In the genomic region with DNA sequence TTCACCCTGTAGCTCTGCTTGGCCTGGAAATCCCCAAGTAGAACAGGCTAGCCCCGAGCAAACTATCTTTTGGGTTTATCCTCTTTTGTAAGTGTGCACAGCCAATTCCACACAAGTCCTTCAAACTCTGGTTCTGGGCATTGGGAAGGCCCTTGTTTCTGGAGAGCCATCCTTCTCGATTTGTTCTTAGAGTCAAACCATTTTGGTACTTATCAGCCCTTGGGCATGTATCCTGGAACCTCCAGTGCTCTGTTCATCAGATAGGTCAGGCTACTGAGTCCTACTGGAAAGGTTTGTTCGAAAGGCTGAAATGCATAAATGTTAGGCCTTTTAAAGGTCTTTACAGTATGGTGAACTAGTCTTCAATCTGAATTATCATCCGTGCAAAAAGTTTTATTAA, we compare ENCODE assay signal across 8 mouse cellular contexts. TPM values are rescaled to one million over a fixed set of nuclear protein-coding genes. Genes with fewer than 3 reads are reported as not detected.
A peak's percentile ranks its signal among the peaks of the same experiment; 100 is the strongest.
DNase-seq lines count a peak whose midpoint lies in the region; ATAC-seq lines count a peak whose summit lies in the region.

No protein-coding gene starts in this region.

- intact Hi-C loops in left cerebral cortex, postnatal 14 days (cut with DNase I): no loop called here

- no peak for ATAC-seq in lung, embryonic 15.5 days (ENCODE audit: borderline replicate concordance, extremely low read depth, low FRiP score, low TSS enrichment)
- ATAC-seq in embryonic facial prominence, embryonic 14.5 days (ENCODE audit: low read depth): no peak
- no peak for ATAC-seq in intestine, embryonic 14.5 days (replicated peaks; ENCODE audit: low FRiP score, low TSS enrichment, low read depth)
- no peak for ATAC-seq in neural tube, embryonic 12.5 days (ENCODE audit: low FRiP score, low read depth)

- WGBS in lung, embryonic 15.5 days: 44% methylated on average over 4 of the region's 4 CpGs
- WGBS in embryonic facial prominence, embryonic 14.5 days: 43% methylated on average over 4 of the region's 4 CpGs
- 50% methylated on average over 4 of the region's 4 CpGs for WGBS in intestine, embryonic 14.5 days
- WGBS in neural tube, embryonic 12.5 days: 56% methylated on average over 4 of the region's 4 CpGs

- no peak for DNase-seq in lung, adult 18-20 months
- DNase-seq in embryonic facial prominence, embryonic 14.5 days (ENCODE audit: low spot score): no peak
- peak; percentile 57 for DNase-seq in intestine, embryonic 14.5 days (ENCODE audit: low spot score)
- DNase-seq in left cerebral cortex, postnatal 14 days (ENCODE audit: low spot score in 2 of 2): no peak
- no peak for DNase-seq in cerebellum, adult 8-10 months
- no peak for DNase-seq in adrenal gland, adult 18-20 months (ENCODE audit: low spot score in 2 of 2)

- peak overlapping the region; percentile 71 for H3K4me2 ChIP-seq in lung, embryonic 15.5 days
- H3K4me2 ChIP-seq in embryonic facial prominence, embryonic 14.5 days (ENCODE audit: low read depth, low read length): peak overlapping the region; percentile 68
- H3K4me2 ChIP-seq in intestine, embryonic 14.5 days (ENCODE audit: low read length): peak overlapping the region; percentile 73
- peak overlapping the region; percentile 88 for H3K4me2 ChIP-seq in neural tube, embryonic 12.5 days (replicated peaks)

- peaks cover 16% of the 10 kb centered on the region for H3K4me1 ChIP-seq in lung, embryonic 15.5 days
- 0 out of 2 replicates have a peak, but pooled peaks cover 6% of the 10 kb centered on the region for H3K4me1 ChIP-seq in embryonic facial prominence, embryonic 14.5 days (ENCODE audit: control insufficient read depth, insufficient read depth, low read length)
- peaks cover 8% of the 10 kb centered on the region for H3K4me1 ChIP-seq in intestine, embryonic 14.5 days (replicated peaks; ENCODE audit: control insufficient read depth, insufficient read depth, low read length)
- H3K4me1 ChIP-seq in neural tube, embryonic 12.5 days: peaks cover 11% of the 10 kb centered on the region

- peak overlapping the region; percentile 87 for H3K4me3 ChIP-seq in lung, embryonic 15.5 days
- H3K4me3 ChIP-seq in embryonic facial prominence, embryonic 14.5 days (ENCODE audit: low read depth, low read length): peak overlapping the region; percentile 96
- H3K4me3 ChIP-seq in intestine, embryonic 14.5 days (ENCODE audit: low read depth, low read length): peak overlapping the region; percentile 90
- H3K4me3 ChIP-seq in neural tube, embryonic 12.5 days: peak overlapping the region; percentile 99; the same call in 1 of the 2 replicates

- H3K27ac ChIP-seq in lung, embryonic 15.5 days: peak overlapping the region; percentile 92; the same call in 1 of the 2 replicates
- peak overlapping the region; percentile 88 for H3K27ac ChIP-seq in embryonic facial prominence, embryonic 14.5 days (replicated peaks; ENCODE audit: low read depth, low read length)
- H3K27ac ChIP-seq in intestine, embryonic 14.5 days (ENCODE audit: low read depth): no peak overlapping the region
- H3K27ac ChIP-seq in neural tube, embryonic 12.5 days: no peak overlapping the region

- peaks cover 6% of the 10 kb centered on the region; the same call in 1 of the 2 replicates for H3K36me3 ChIP-seq in lung, embryonic 15.5 days
- H3K36me3 ChIP-seq in embryonic facial prominence, embryonic 14.5 days (ENCODE audit: control insufficient read depth, insufficient read depth, low read length): no peaks in the 10 kb centered on the region; the same call in 1 of the 2 replicates
- no peaks in the 10 kb centered on the region; the same call in 1 of the 2 replicates for H3K36me3 ChIP-seq in intestine, embryonic 14.5 days (ENCODE audit: control insufficient read depth, insufficient read depth, low read length)
- no peaks in the 10 kb centered on the region for H3K36me3 ChIP-seq in neural tube, embryonic 12.5 days

- no peaks in the 10 kb centered on the region for H3K27me3 ChIP-seq in lung, embryonic 15.5 days
- no peaks in the 10 kb centered on the region for H3K27me3 ChIP-seq in embryonic facial prominence, embryonic 14.5 days (replicated peaks; ENCODE audit: control insufficient read depth, insufficient read depth, low read length)
- no peaks in the 10 kb centered on the region for H3K27me3 ChIP-seq in intestine, embryonic 14.5 days (replicated peaks; ENCODE audit: control insufficient read depth, insufficient read depth, low read length)
- 0 out of 2 replicates have a peak, but pooled peaks cover 7% of the 10 kb centered on the region for H3K27me3 ChIP-seq in neural tube, embryonic 12.5 days (replicated peaks)

- no peaks in the 10 kb centered on the region for H3K9me3 ChIP-seq in lung, embryonic 15.5 days
- no peaks in the 10 kb centered on the region for H3K9me3 ChIP-seq in embryonic facial prominence, embryonic 14.5 days (ENCODE audit: control insufficient read depth, low read length)
- no peaks in the 10 kb centered on the region for H3K9me3 ChIP-seq in intestine, embryonic 14.5 days (ENCODE audit: control insufficient read depth, low read length)
- H3K9me3 ChIP-seq in neural tube, embryonic 12.5 days: no peaks in the 10 kb centered on the region

- H3K9ac ChIP-seq in lung, embryonic 15.5 days: peak overlapping the region; percentile 92
- H3K9ac ChIP-seq in embryonic facial prominence, embryonic 14.5 days (ENCODE audit: low read depth, low read length): peak overlapping the region; percentile 97
- peak overlapping the region; percentile 93 for H3K9ac ChIP-seq in intestine, embryonic 14.5 days (ENCODE audit: low read length)
- no peak overlapping the region for H3K9ac ChIP-seq in neural tube, embryonic 12.5 days

RNA-seq across cellular contexts. Expression of gene Nf1, which starts 0.9 kb away (rescaled TPM):
- polyA plus RNA-seq in lung, embryonic 15.5 days (2015; fragmentation: Nextera tagmentation; extraction: Ambion mirVana): 5.3 and 6.3 TPM in 2 replicates
- 8.8 and 9.2 TPM in 2 replicates for polyA plus RNA-seq in embryonic facial prominence, embryonic 14.5 days (2014; fragmentation: Nextera tagmentation; extraction: Ambion mirVana)
- polyA plus RNA-seq in intestine, embryonic 14.5 days (2014; fragmentation: Nextera tagmentation; extraction: Ambion mirVana): 10.0 and 10.9 TPM in 2 replicates
- polyA plus RNA-seq in neural tube, embryonic 12.5 days (2016; fragmentation: Nextera tagmentation; extraction: Ambion mirVana): 8.2 and 9.0 TPM in 2 replicates
- total RNA-seq in left cerebral cortex, postnatal 14 days (2021): 100 to 1,000 TPM; 112 to 119 TPM
- 10 to 100 TPM; 53.5 to 60.6 TPM for total RNA-seq in adrenal gland, adult 18-20 months (2021)

RNA-seq across cellular contexts. Expression of gene Gm9964, which starts 41.9 kb away (rescaled TPM):
- 0.21 TPM in 1 of 2 replicates, not detected in the other for polyA plus RNA-seq in lung, embryonic 15.5 days (2015; fragmentation: Nextera tagmentation; extraction: Ambion mirVana)
- not detected in 2 replicates for polyA plus RNA-seq in embryonic facial prominence, embryonic 14.5 days (2014; fragmentation: Nextera tagmentation; extraction: Ambion mirVana)
- polyA plus RNA-seq in intestine, embryonic 14.5 days (2014; fragmentation: Nextera tagmentation; extraction: Ambion mirVana): not detected in 2 replicates
- 0.38 TPM in 1 of 2 replicates, not detected in the other for polyA plus RNA-seq in neural tube, embryonic 12.5 days (2016; fragmentation: Nextera tagmentation; extraction: Ambion mirVana)
- 1 to 10 TPM in 1 of 2 experiments, under 1 TPM in 1; 0.68 to 1.3 TPM for total RNA-seq in left cerebral cortex, postnatal 14 days (2021)
- not detected for total RNA-seq in adrenal gland, adult 18-20 months (2021)

Comparison
In these comparisons a context has a peak if more than half of its experiments do, and no peak if none do; other contexts are left out.
1. H3K27ac ChIP-seq: peak in lung, embryonic 15.5 days (single experiment) and embryonic facial prominence, embryonic 14.5 days (single experiment); none in intestine, embryonic 14.5 days (single experiment) and neural tube, embryonic 12.5 days (single experiment).
2. Peak in every context shown above with its lines, with median percentiles within 50 percentile points of each other: H3K4me2 ChIP-seq and H3K4me3 ChIP-seq.